In genomic region chr4:63579649-63580048, GRCm38 (mm10) we compare ENCODE assay signal across 24 mouse cellular contexts. TPM values are rescaled to one million over a fixed set of nuclear protein-coding genes. Genes with fewer than 3 reads are reported as not detected.
DNase-seq lines count a peak whose midpoint lies in the region; ATAC-seq and TF ChIP-seq lines count a peak whose summit lies in the region.
"Had no signal": no experiment of that assay in that cellular context is flagged by ENCODE, and none has a peak within 500 bp of the region (broad histone marks: within the 10 kb centered on the region; RNA-seq: fewer than 3 reads in every experiment).

No protein-coding gene starts in this region.

- 78% methylated on average over 14 of the region's 14 CpGs for WGBS in forebrain, embryonic 11.5 days
- WGBS in forebrain, embryonic 16.5 days = 84% methylated on average over 14 of the region's 14 CpGs
- 90% methylated on average over 14 of the region's 14 CpGs for WGBS in hindbrain, embryonic 11.5 days
- 89% methylated on average over 14 of the region's 14 CpGs for WGBS in limb, embryonic 12.5 days
- WGBS in midbrain, embryonic 16.5 days = 71% methylated on average over 14 of the region's 14 CpGs
- 84% methylated on average over 14 of the region's 14 CpGs for WGBS in intestine, postnatal 0 days

- DNase-seq in forebrain, embryonic 11.5 days (ENCODE audit: low spot score) = no peak
- DNase-seq in hindbrain, embryonic 11.5 days (ENCODE audit: low spot score) = no peak
- no peak for DNase-seq in natural killer cell, adult 2 months (ENCODE audit: low spot score in 2 of 2)
- DNase-seq: cerebellum, postnatal 10 days; gastrocnemius, postnatal 14 days; heart, postnatal 10 days; layer of hippocampus, postnatal 36 days; lung, embryonic 14.5 days; thymus, adult 2 months had no signal

- H3K4me2 ChIP-seq in forebrain, embryonic 11.5 days (ENCODE audit: low read depth, low read length, severe bottlenecking) = no peak overlapping the region
- H3K4me2 ChIP-seq in forebrain, embryonic 16.5 days (ENCODE audit: low read length) = no peak overlapping the region
- no peak overlapping the region for H3K4me2 ChIP-seq in hindbrain, embryonic 11.5 days (replicated peaks; ENCODE audit: low read depth, low read length)
- no peak overlapping the region for H3K4me2 ChIP-seq in limb, embryonic 12.5 days
- H3K4me2 ChIP-seq in midbrain, embryonic 16.5 days (ENCODE audit: low read length) = no peak overlapping the region
- H3K4me2 ChIP-seq in intestine, postnatal 0 days (replicated peaks; ENCODE audit: low read depth) = no peak overlapping the region
- H3K4me2 ChIP-seq: embryonic facial prominence, embryonic 15.5 days; liver, embryonic 12.5 days; lung, embryonic 14.5 days; stomach, embryonic 15.5 days had no signal

- H3K9ac ChIP-seq in forebrain, embryonic 11.5 days (ENCODE audit: low read length) = no peak overlapping the region; the same call in 1 of the 2 replicates
- no peak overlapping the region for H3K9ac ChIP-seq in forebrain, embryonic 16.5 days (replicated peaks; ENCODE audit: low read depth, low read length)
- no peak overlapping the region for H3K9ac ChIP-seq in hindbrain, embryonic 11.5 days (ENCODE audit: low read depth, low read length)
- no peak overlapping the region for H3K9ac ChIP-seq in limb, embryonic 12.5 days (replicated peaks)
- no peak overlapping the region for H3K9ac ChIP-seq in midbrain, embryonic 16.5 days (ENCODE audit: low read depth, low read length)
- H3K9ac ChIP-seq in intestine, postnatal 0 days (ENCODE audit: low read depth, low read length) = no peak overlapping the region
- H3K9ac ChIP-seq: embryonic facial prominence, embryonic 15.5 days; liver, embryonic 12.5 days; lung, embryonic 14.5 days; stomach, embryonic 15.5 days had no signal

- no peak overlapping the region for H3K4me3 ChIP-seq in forebrain, embryonic 11.5 days (ENCODE audit: low read depth, low read length)
- H3K4me3 ChIP-seq in forebrain, embryonic 16.5 days (replicated peaks; ENCODE audit: low read length) = no peak overlapping the region
- no peak overlapping the region for H3K4me3 ChIP-seq in hindbrain, embryonic 11.5 days (ENCODE audit: low read depth, low read length)
- no peak overlapping the region for H3K4me3 ChIP-seq in limb, embryonic 12.5 days (replicated peaks)
- H3K4me3 ChIP-seq in midbrain, embryonic 16.5 days (ENCODE audit: low read depth, low read length) = no peak overlapping the region
- no peak overlapping the region for H3K4me3 ChIP-seq in intestine, postnatal 0 days (ENCODE audit: low read depth, low read length)
- H3K4me3 ChIP-seq: embryonic facial prominence, embryonic 15.5 days; liver, embryonic 12.5 days; stomach, embryonic 15.5 days had no signal

- H3K36me3 ChIP-seq in forebrain, embryonic 11.5 days (ENCODE audit: control insufficient read depth, insufficient read depth, low read length) = no peaks in the 10 kb centered on the region
- H3K36me3 ChIP-seq in forebrain, embryonic 16.5 days (ENCODE audit: control insufficient read depth, insufficient read depth) = no peaks in the 10 kb centered on the region
- no peaks in the 10 kb centered on the region for H3K36me3 ChIP-seq in hindbrain, embryonic 11.5 days (ENCODE audit: control insufficient read depth, insufficient read depth, low read length)
- H3K36me3 ChIP-seq in limb, embryonic 12.5 days = peaks cover 21% of the 10 kb centered on the region; the same call in 1 of the 2 replicates
- H3K36me3 ChIP-seq in midbrain, embryonic 16.5 days (ENCODE audit: control insufficient read depth, insufficient read depth, low read length) = no peaks in the 10 kb centered on the region
- H3K36me3 ChIP-seq in intestine, postnatal 0 days (ENCODE audit: control insufficient read depth, insufficient read depth) = peaks cover 36% of the 10 kb centered on the region

- no peaks in the 10 kb centered on the region for H3K9me3 ChIP-seq in forebrain, embryonic 11.5 days (ENCODE audit: control insufficient read depth, low read length)
- no peaks in the 10 kb centered on the region for H3K9me3 ChIP-seq in forebrain, embryonic 16.5 days (ENCODE audit: control insufficient read depth, low read length)
- H3K9me3 ChIP-seq in hindbrain, embryonic 11.5 days (ENCODE audit: control insufficient read depth, low read length) = no peaks in the 10 kb centered on the region
- peaks cover 7% of the 10 kb centered on the region for H3K9me3 ChIP-seq in limb, embryonic 12.5 days
- no peaks in the 10 kb centered on the region for H3K9me3 ChIP-seq in midbrain, embryonic 16.5 days (replicated peaks; ENCODE audit: control insufficient read depth, low read length, poor library complexity, severe bottlenecking)
- H3K9me3 ChIP-seq in intestine, postnatal 0 days (ENCODE audit: control insufficient read depth) = no peaks in the 10 kb centered on the region
- H3K9me3 ChIP-seq: embryonic facial prominence, embryonic 15.5 days; stomach, embryonic 15.5 days had no signal

- TF ChIP-seq CTCF in intestine, postnatal 0 days (IDR thresholded peaks at IDR 0.05; ENCODE audit: low read depth) = no peak

- H3K27ac ChIP-seq in forebrain, embryonic 11.5 days (ENCODE audit: low read depth, low read length) = no peak overlapping the region
- no peak overlapping the region for H3K27ac ChIP-seq in forebrain, embryonic 16.5 days (ENCODE audit: low read length)
- no peak overlapping the region for H3K27ac ChIP-seq in hindbrain, embryonic 11.5 days (ENCODE audit: low read depth, low read length)
- H3K27ac ChIP-seq in limb, embryonic 12.5 days = 0 out of 2 replicates have a peak overlapping the region, but pooled peaks have one; percentile 5
- no peak overlapping the region for H3K27ac ChIP-seq in midbrain, embryonic 16.5 days (ENCODE audit: low read length)
- no peak overlapping the region for H3K27ac ChIP-seq in intestine, postnatal 0 days (ENCODE audit: low read depth, low read length)
- H3K27ac ChIP-seq: embryonic facial prominence, embryonic 15.5 days; kidney, postnatal 0 days; liver, embryonic 12.5 days; stomach, embryonic 15.5 days had no signal

- ATAC-seq in forebrain, embryonic 11.5 days (replicated peaks; ENCODE audit: low FRiP score) = peak; percentile 40; the same call in 1 of the 2 replicates
- ATAC-seq in forebrain, embryonic 16.5 days = no peak
- ATAC-seq in hindbrain, embryonic 11.5 days (ENCODE audit: low FRiP score) = peak; percentile 29
- ATAC-seq in limb, embryonic 12.5 days (ENCODE audit: insufficient number of reproducible peaks, insufficient read depth, low FRiP score, low TSS enrichment, low read depth) = no peak
- peak; percentile 11; the same call in 1 of the 2 replicates for ATAC-seq in midbrain, embryonic 16.5 days
- ATAC-seq in intestine, postnatal 0 days = no peak
- no peak for ATAC-seq in granulocyte monocyte progenitor cell, adult 5-6 weeks (replicated peaks; ENCODE audit: poor library complexity, severe bottlenecking)
- ATAC-seq: liver, embryonic 12.5 days had no signal

- H3K4me1 ChIP-seq in forebrain, embryonic 11.5 days (replicated peaks; ENCODE audit: control insufficient read depth, insufficient read depth, low read length) = peaks cover 2% of the 10 kb centered on the region; the same call in 1 of the 2 replicates
- peaks cover 6% of the 10 kb centered on the region for H3K4me1 ChIP-seq in forebrain, embryonic 16.5 days (replicated peaks; ENCODE audit: control insufficient read depth, insufficient read depth, low read length)
- H3K4me1 ChIP-seq in hindbrain, embryonic 11.5 days (replicated peaks; ENCODE audit: control insufficient read depth, insufficient read depth, low read length) = 0 out of 2 replicates have a peak, but pooled peaks cover 3% of the 10 kb centered on the region
- H3K4me1 ChIP-seq in limb, embryonic 12.5 days (replicated peaks) = peaks cover 28% of the 10 kb centered on the region
- H3K4me1 ChIP-seq in midbrain, embryonic 16.5 days (ENCODE audit: control insufficient read depth, insufficient read depth, low read length) = peaks cover 9% of the 10 kb centered on the region
- no peaks in the 10 kb centered on the region for H3K4me1 ChIP-seq in intestine, postnatal 0 days (replicated peaks; ENCODE audit: control insufficient read depth, insufficient read depth, low read length)
- H3K4me1 ChIP-seq: liver, embryonic 12.5 days; stomach, embryonic 15.5 days had no signal

- H3K27me3 ChIP-seq in forebrain, embryonic 11.5 days (ENCODE audit: control insufficient read depth, insufficient read depth, low read length) = no peaks in the 10 kb centered on the region
- H3K27me3 ChIP-seq in forebrain, embryonic 16.5 days (replicated peaks; ENCODE audit: control insufficient read depth, insufficient read depth, low read length) = no peaks in the 10 kb centered on the region
- no peaks in the 10 kb centered on the region for H3K27me3 ChIP-seq in hindbrain, embryonic 11.5 days (ENCODE audit: control insufficient read depth, insufficient read depth, low read length)
- H3K27me3 ChIP-seq in limb, embryonic 12.5 days = no peaks in the 10 kb centered on the region
- no peaks in the 10 kb centered on the region for H3K27me3 ChIP-seq in midbrain, embryonic 16.5 days (ENCODE audit: control insufficient read depth, insufficient read depth, low read depth, low read length)
- no peaks in the 10 kb centered on the region for H3K27me3 ChIP-seq in intestine, postnatal 0 days (replicated peaks; ENCODE audit: control insufficient read depth, insufficient read depth, low read length)
- H3K27me3 ChIP-seq: embryonic facial prominence, embryonic 15.5 days; liver, embryonic 12.5 days; stomach, embryonic 15.5 days had no signal

RNA-seq across cellular contexts. Expression of gene Tmem268, which starts 21.1 kb away (rescaled TPM):
- 6.0 and 8.1 TPM in 2 replicates for polyA plus RNA-seq in forebrain, embryonic 11.5 days (2014; fragmentation: Nextera tagmentation; extraction: Ambion mirVana)
- 4.8 and 6.0 TPM in 2 replicates for polyA plus RNA-seq in forebrain, embryonic 16.5 days (2015; fragmentation: Nextera tagmentation; extraction: Ambion mirVana)
- polyA plus RNA-seq in hindbrain, embryonic 11.5 days (2014; fragmentation: Nextera tagmentation; extraction: Ambion mirVana) = 4.7 and 4.8 TPM in 2 replicates
- 8.8 and 11.6 TPM in 2 replicates for polyA plus RNA-seq in limb, embryonic 12.5 days (2016; fragmentation: Nextera tagmentation; extraction: Ambion mirVana)
- 3.8 and 4.5 TPM in 2 replicates for polyA plus RNA-seq in midbrain, embryonic 16.5 days (2015; fragmentation: Nextera tagmentation; extraction: Ambion mirVana)
- 15.5 and 18.7 TPM in 2 replicates for polyA plus RNA-seq in intestine, postnatal 0 days (2015; fragmentation: Nextera tagmentation; extraction: Ambion mirVana)
- 6.5 and 6.6 TPM in 2 replicates for total RNA-seq in granulocyte monocyte progenitor cell, adult 5-6 weeks (2014; fragmentation: Nextera tagmentation)
- total RNA-seq in granulocyte monocyte progenitor cell, adult 5-6 weeks (2017) = 14.6 and 16.7 TPM in 2 replicates

RNA-seq across cellular contexts. Expression of gene Gm11213, which starts 25.4 kb away (rescaled TPM):
- not detected in 2 replicates for polyA plus RNA-seq in forebrain, embryonic 11.5 days (2014; fragmentation: Nextera tagmentation; extraction: Ambion mirVana)
- not detected in 2 replicates for polyA plus RNA-seq in forebrain, embryonic 16.5 days (2015; fragmentation: Nextera tagmentation; extraction: Ambion mirVana)
- not detected in 2 replicates for polyA plus RNA-seq in hindbrain, embryonic 11.5 days (2014; fragmentation: Nextera tagmentation; extraction: Ambion mirVana)
- polyA plus RNA-seq in limb, embryonic 12.5 days (2016; fragmentation: Nextera tagmentation; extraction: Ambion mirVana) = not detected in 2 replicates
- polyA plus RNA-seq in midbrain, embryonic 16.5 days (2015; fragmentation: Nextera tagmentation; extraction: Ambion mirVana) = not detected in 2 replicates
- polyA plus RNA-seq in intestine, postnatal 0 days (2015; fragmentation: Nextera tagmentation; extraction: Ambion mirVana) = not detected in 2 replicates
- not detected in 2 replicates for total RNA-seq in granulocyte monocyte progenitor cell, adult 5-6 weeks (2014; fragmentation: Nextera tagmentation)
- total RNA-seq in granulocyte monocyte progenitor cell, adult 5-6 weeks (2017) = not detected in 2 replicates
- total RNA-seq: gastrocnemius, postnatal 14 days; heart, adult 8-10 months; heart, postnatal 10 days; layer of hippocampus, adult 18-20 months; layer of hippocampus, postnatal 36 days; left cerebral cortex, postnatal 25 days; MEL had no signal
- polyA plus RNA-seq: embryonic facial prominence, embryonic 15.5 days; intestine, embryonic 14.5 days; kidney, postnatal 0 days; liver, embryonic 12.5 days; lung, embryonic 14.5 days; small intestine, adult 2 months; stomach, embryonic 15.5 days; thymus, adult 2 months had no signal

RNA-seq across cellular contexts. Expression of gene Atp6v1g1, which starts 35.1 kb away (rescaled TPM):
- polyA plus RNA-seq in forebrain, embryonic 11.5 days (2014; fragmentation: Nextera tagmentation; extraction: Ambion mirVana) = 298 and 308 TPM in 2 replicates
- 427 and 436 TPM in 2 replicates for polyA plus RNA-seq in forebrain, embryonic 16.5 days (2015; fragmentation: Nextera tagmentation; extraction: Ambion mirVana)
- polyA plus RNA-seq in hindbrain, embryonic 11.5 days (2014; fragmentation: Nextera tagmentation; extraction: Ambion mirVana) = 424 and 428 TPM in 2 replicates
- polyA plus RNA-seq in limb, embryonic 12.5 days (2016; fragmentation: Nextera tagmentation; extraction: Ambion mirVana) = 293 and 317 TPM in 2 replicates
- polyA plus RNA-seq in midbrain, embryonic 16.5 days (2015; fragmentation: Nextera tagmentation; extraction: Ambion mirVana) = 414 and 443 TPM in 2 replicates
- 345 and 364 TPM in 2 replicates for polyA plus RNA-seq in intestine, postnatal 0 days (2015; fragmentation: Nextera tagmentation; extraction: Ambion mirVana)
- 97.1 and 115 TPM in 2 replicates for total RNA-seq in granulocyte monocyte progenitor cell, adult 5-6 weeks (2014; fragmentation: Nextera tagmentation)
- 72.3 and 98.9 TPM in 2 replicates for total RNA-seq in granulocyte monocyte progenitor cell, adult 5-6 weeks (2017)

RNA-seq across cellular contexts. Expression of gene Tex48, which starts 42.6 kb away (rescaled TPM):
- polyA plus RNA-seq in forebrain, embryonic 11.5 days (2014; fragmentation: Nextera tagmentation; extraction: Ambion mirVana) = not detected in 2 replicates
- not detected in 2 replicates for polyA plus RNA-seq in forebrain, embryonic 16.5 days (2015; fragmentation: Nextera tagmentation; extraction: Ambion mirVana)
- polyA plus RNA-seq in hindbrain, embryonic 11.5 days (2014; fragmentation: Nextera tagmentation; extraction: Ambion mirVana) = not detected in 2 replicates
- polyA plus RNA-seq in limb, embryonic 12.5 days (2016; fragmentation: Nextera tagmentation; extraction: Ambion mirVana) = not detected in 2 replicates
- polyA plus RNA-seq in midbrain, embryonic 16.5 days (2015; fragmentation: Nextera tagmentation; extraction: Ambion mirVana) = not detected in 2 replicates
- polyA plus RNA-seq in intestine, postnatal 0 days (2015; fragmentation: Nextera tagmentation; extraction: Ambion mirVana) = not detected in 2 replicates
- total RNA-seq in granulocyte monocyte progenitor cell, adult 5-6 weeks (2014; fragmentation: Nextera tagmentation) = not detected in 2 replicates
- not detected in 2 replicates for total RNA-seq in granulocyte monocyte progenitor cell, adult 5-6 weeks (2017)
- total RNA-seq: gastrocnemius, postnatal 14 days; heart, adult 8-10 months; heart, postnatal 10 days; layer of hippocampus, adult 18-20 months; layer of hippocampus, postnatal 36 days; left cerebral cortex, postnatal 25 days; MEL had no signal
- polyA plus RNA-seq: embryonic facial prominence, embryonic 15.5 days; intestine, embryonic 14.5 days; kidney, postnatal 0 days; liver, embryonic 12.5 days; lung, embryonic 14.5 days; small intestine, adult 2 months; stomach, embryonic 15.5 days had no signal

Comparison
In these comparisons a context has a peak if more than half of its experiments do, and no peak if none do; other contexts are left out.
1. ATAC-seq: peak in forebrain, embryonic 11.5 days (single experiment), hindbrain, embryonic 11.5 days (single experiment) and midbrain, embryonic 16.5 days (single experiment); none in forebrain, embryonic 16.5 days (single experiment), limb, embryonic 12.5 days (single experiment), intestine, postnatal 0 days (single experiment) and granulocyte monocyte progenitor cell, adult 5-6 weeks (single experiment).